Mouse (Mus musculus) small intestine, adult 2 months (tissue): ENCODE measurements around the gene Calml3.

Experiments
- CTCF ChIP-seq: fragments of 200-500 bp; IDR thresholded peaks from 2 replicates; pipeline ENCODE4 v1.5.1; 2012; ENCODE audit warnings: low read depth, mild to moderate bottlenecking, control low read depth, inconsistent platforms, low read length, moderate library complexity, mixed read lengths; ENCODE audit not compliant: insufficient replicate concordance, insufficient read length; ENCODE audit errors: extremely low read depth
- POLR2A ChIP-seq: fragments of 200-500 bp; IDR thresholded peaks from 2 replicates; pipeline ENCODE4 v1.6.1; 2012; ENCODE audit warnings: low read depth, mild to moderate bottlenecking, control low read depth, inconsistent platforms, low read length, moderate library complexity

GRCm38 (mm10) chr13:3767086-3767485 is 37.0 kb downstream of the Calml3 start:
- TF ChIP-seq CTCF (no peak), POLR2A (no peak)
